Mouse (Mus musculus): ENCODE measurements around the gene Mif. TPM values are rescaled to one million over a fixed set of nuclear protein-coding genes. Genes with fewer than 3 reads are reported as not detected.
"Not testable (repeated sequence)": the region's sequence is repeated elsewhere in the genome, so short reads cannot be mapped to it uniquely, and the experiment has no call there.

Mif gene
- polyA plus RNA-seq (2012; rRNA removed): 755 and 830 TPM in 2 replicates

GRCm38 (mm10) chr10:75859786-75860470 lies at the start of gene Mif:
Gene Mif (minus strand): TSS chr10:75860240.
- under 1% methylated on average over 46 of the region's 46 CpGs for WGBS
- TF ChIP-seq POLR2A (IDR thresholded peaks at IDR 0.05; ENCODE audit: low read depth, low read length): peak; percentile 24; the same call in 1 of the 2 replicates
- not testable (repeated sequence) for H3K36me3 ChIP-seq (ENCODE audit: control insufficient read depth, insufficient read depth, low read length)

GRCm38 (mm10) chr10:75906882-75907281 lies 46.8 kb upstream of the Mif start:
- TF ChIP-seq POLR2A (IDR thresholded peaks at IDR 0.05; ENCODE audit: low read depth, low read length): no peak
- TF ChIP-seq CTCF (IDR thresholded peaks at IDR 0.05; ENCODE audit: extremely low read depth, insufficient read length, insufficient replicate concordance, low read depth, low read length): no peak
- Histone ChIP-seq H3K4me3 (ENCODE audit: low read depth, low read length) (no peak overlapping the region), H3K36me3 (ENCODE audit: control insufficient read depth, insufficient read depth, low read length) (peaks cover 72% of the 10 kb centered on the region), H3K27me3 (ENCODE audit: control insufficient read depth, insufficient read depth, low read length) (no peaks in the 10 kb centered on the region), H3K4me1 (ENCODE audit: control insufficient read depth, insufficient read depth, insufficient read length, low read length) (no peaks in the 10 kb centered on the region), H3K27ac (ENCODE audit: insufficient read depth, low read depth, low read length) (no peak overlapping the region)
- WGBS: 92% methylated on average over 4 of the region's 4 CpGs

More at GRCm38 (mm10) chr10:75859786-75860470, at the start of gene Mif:
- peak within 1 kb of the TSS; percentile 48; the same call in 1 of the 2 replicates for H3K27ac ChIP-seq (ENCODE audit: insufficient read depth, low read depth, low read length)
- H3K4me1 ChIP-seq (ENCODE audit: control insufficient read depth, insufficient read depth, insufficient read length, low read length); H3K27me3 ChIP-seq (ENCODE audit: control insufficient read depth, insufficient read depth, low read length): not testable (repeated sequence)
- peak within 1 kb of the TSS; percentile 70 for H3K4me3 ChIP-seq (ENCODE audit: low read depth, low read length)

- TF ChIP-seq CTCF (IDR thresholded peaks at IDR 0.05; ENCODE audit: extremely low read depth, insufficient read length, insufficient replicate concordance, low read depth, low read length): no peak
- no peak for TF ChIP-seq POLR2A (IDR thresholded peaks at IDR 0.05; ENCODE audit: low read depth, low read length)
- Histone ChIP-seq H3K36me3 (ENCODE audit: control insufficient read depth, insufficient read depth, low read length) (peaks cover 62% of the 10 kb centered on the region), H3K4me3 (ENCODE audit: low read depth, low read length) (no peak overlapping the region), H3K4me1 (ENCODE audit: control insufficient read depth, insufficient read depth, insufficient read length, low read length) (no peaks in the 10 kb centered on the region), H3K27ac (ENCODE audit: insufficient read depth, low read depth, low read length) (no peak overlapping the region), H3K27me3 (ENCODE audit: control insufficient read depth, insufficient read depth, low read length) (no peaks in the 10 kb centered on the region)
- WGBS: 81% methylated on average over 5 of the region's 5 CpGs
These were observed 44.4 kb upstream of the Mif start for GRCm38 (mm10) chr10:75904391-75904790.

GRCm38 (mm10) chr10:75898846-75899245 lies 38.8 kb upstream of the Mif start:
- WGBS: 27% methylated on average over 3 of the region's 3 CpGs
- peaks cover 52% of the 10 kb centered on the region for H3K36me3 ChIP-seq (ENCODE audit: control insufficient read depth, insufficient read depth, low read length)

GRCm38 (mm10) chr10:75898039-75898564 lies 38.1 kb upstream of the Mif start:
- H3K27me3 ChIP-seq (ENCODE audit: control insufficient read depth, insufficient read depth, low read length): no peaks in the 10 kb centered on the region
- H3K27ac ChIP-seq (ENCODE audit: insufficient read depth, low read depth, low read length): no peak overlapping the region
- WGBS: 72% methylated on average over 6 of the region's 6 CpGs
- no peak overlapping the region for H3K4me3 ChIP-seq (ENCODE audit: low read depth, low read length)
- peaks cover 6% of the 10 kb centered on the region; the same call in 1 of the 2 replicates for H3K4me1 ChIP-seq (ENCODE audit: control insufficient read depth, insufficient read depth, insufficient read length, low read length)
- TF ChIP-seq CTCF (IDR thresholded peaks at IDR 0.05; ENCODE audit: extremely low read depth, insufficient read length, insufficient replicate concordance, low read depth, low read length) (no peak), POLR2A (IDR thresholded peaks at IDR 0.05; ENCODE audit: low read depth, low read length) (no peak)
- H3K36me3 ChIP-seq (ENCODE audit: control insufficient read depth, insufficient read depth, low read length): peaks cover 46% of the 10 kb centered on the region

More at GRCm38 (mm10) chr10:75898846-75899245, 38.8 kb upstream of the Mif start:
- TF ChIP-seq CTCF (IDR thresholded peaks at IDR 0.05; ENCODE audit: extremely low read depth, insufficient read length, insufficient replicate concordance, low read depth, low read length) (no peak), POLR2A (IDR thresholded peaks at IDR 0.05; ENCODE audit: low read depth, low read length) (no peak)
- no peak overlapping the region for H3K4me3 ChIP-seq (ENCODE audit: low read depth, low read length)
- no peak overlapping the region for H3K27ac ChIP-seq (ENCODE audit: insufficient read depth, low read depth, low read length)
- H3K4me1 ChIP-seq (ENCODE audit: control insufficient read depth, insufficient read depth, insufficient read length, low read length): 0 out of 2 replicates have a peak, but pooled peaks cover under 1% of the 10 kb centered on the region
- H3K27me3 ChIP-seq (ENCODE audit: control insufficient read depth, insufficient read depth, low read length): no peaks in the 10 kb centered on the region

- no peaks in the 10 kb centered on the region for H3K27me3 ChIP-seq (ENCODE audit: control insufficient read depth, insufficient read depth, low read length)
- TF ChIP-seq POLR2A (IDR thresholded peaks at IDR 0.05; ENCODE audit: low read depth, low read length): no peak
- peak; percentile 82; the same call in 1 of the 2 replicates for TF ChIP-seq CTCF (IDR thresholded peaks at IDR 0.05; ENCODE audit: extremely low read depth, insufficient read length, insufficient replicate concordance, low read depth, low read length)
- H3K4me3 ChIP-seq (ENCODE audit: low read depth, low read length): no peak overlapping the region
- no peak overlapping the region for H3K27ac ChIP-seq (ENCODE audit: insufficient read depth, low read depth, low read length)
- peaks cover 8% of the 10 kb centered on the region for H3K4me1 ChIP-seq (ENCODE audit: control insufficient read depth, insufficient read depth, insufficient read length, low read length)
- WGBS: 32% methylated on average over 6 of the region's 6 CpGs
- H3K36me3 ChIP-seq (ENCODE audit: control insufficient read depth, insufficient read depth, low read length): peaks cover 40% of the 10 kb centered on the region
These were observed 37.3 kb upstream of the Mif start for GRCm38 (mm10) chr10:75897373-75897772.

GRCm38 (mm10) chr10:75896208-75896607 lies 36.2 kb upstream of the Mif start:
- Histone ChIP-seq H3K27me3 (ENCODE audit: control insufficient read depth, insufficient read depth, low read length) (no peaks in the 10 kb centered on the region), H3K4me1 (ENCODE audit: control insufficient read depth, insufficient read depth, insufficient read length, low read length) (peaks cover 8% of the 10 kb centered on the region), H3K27ac (ENCODE audit: insufficient read depth, low read depth, low read length) (no peak overlapping the region), H3K4me3 (ENCODE audit: low read depth, low read length) (no peak overlapping the region), H3K36me3 (ENCODE audit: control insufficient read depth, insufficient read depth, low read length) (peaks cover 33% of the 10 kb centered on the region)
- 95% methylated on average over 1 of the region's 1 CpGs for WGBS
- TF ChIP-seq CTCF (IDR thresholded peaks at IDR 0.05; ENCODE audit: extremely low read depth, insufficient read length, insufficient replicate concordance, low read depth, low read length) (no peak), POLR2A (IDR thresholded peaks at IDR 0.05; ENCODE audit: low read depth, low read length) (no peak)
